Mouse (Mus musculus) stomach, embryonic 16.5 days (tissue): ENCODE results near the gene Lrp11. TPM values are rescaled to one million over a fixed set of nuclear protein-coding genes. Genes with fewer than 3 reads are reported as not detected.

Experiments used
- polyA plus RNA-seq: library from polyadenylated mRNA; unstranded; fragments of >200 nt; fragmentation: Nextera tagmentation; extraction: Ambion mirVana; gene quantifications from 2 replicates; pipeline ENCODE4 v1.2.1, GENCODE M21; 2015

Lrp11 gene
- polyA plus RNA-seq, 1 experiment from 2014 or later, result 2.9 TPM

Other genes starting within 250 kb of the Lrp11 start
- 4.6 and 4.9 TPM in 2 replicates for gene Ulbp1, start 116.2 kb upstream of the Lrp11 start, polyA plus RNA-seq
- gene Nup43, start 77.7 kb downstream of the Lrp11 start, polyA plus RNA-seq, result 34.2 and 34.5 TPM in 2 replicates
- gene Pcmt1, start 91.3 kb downstream of the Lrp11 start, polyA plus RNA-seq, result 105 and 110 TPM in 2 replicates
- gene Lats1, start 91.4 kb downstream of the Lrp11 start, polyA plus RNA-seq, result 9.4 TPM in 2 replicates
- gene Katna1, start 136.2 kb downstream of the Lrp11 start, polyA plus RNA-seq, result 57.3 and 57.7 TPM in 2 replicates
- gene Ginm1, start 203.0 kb downstream of the Lrp11 start, polyA plus RNA-seq, result 81.7 and 90.5 TPM in 2 replicates
- 38.2 and 39.2 TPM in 2 replicates for gene Ppil4, start 203.1 kb downstream of the Lrp11 start, polyA plus RNA-seq
- gene Zc3h12d, start 242.7 kb downstream of the Lrp11 start, polyA plus RNA-seq, result 0.43 and 0.52 TPM in 2 replicates